Mouse (Mus musculus): ENCODE measurements around the gene Tmem74b. TPM values are rescaled to one million over a fixed set of nuclear protein-coding genes. Genes with fewer than 3 reads are reported as not detected.

Tmem74b gene
- 0.32 and 0.62 TPM in 2 replicates for polyA plus RNA-seq (2014; fragmentation: Nextera tagmentation; extraction: Ambion mirVana)

GRCm38 (mm10) chr2:151701231-151702145, at the start of gene Tmem74b:
Gene Tmem74b (plus strand): TSS chr2:151702008.
- Histone ChIP-seq H3K4me1 (replicated peaks; ENCODE audit: control insufficient read depth, insufficient read depth, low read length) (no peaks in the 10 kb centered on the region; the same call in 1 of the 2 replicates), H3K27me3 (replicated peaks; ENCODE audit: control insufficient read depth, insufficient read depth, low read length) (peaks cover 53% of the 10 kb centered on the region), H3K4me2 (peak within 1 kb of the TSS; percentile 81), H3K4me3 (ENCODE audit: low read depth, low read length) (peak within 1 kb of the TSS; percentile 61), H3K27ac (ENCODE audit: low read depth, low read length) (no peak within 1 kb of the TSS), H3K9ac (ENCODE audit: low read depth, low read length) (peak within 1 kb of the TSS; percentile 34; the same call in 1 of the 2 replicates), H3K36me3 (ENCODE audit: control insufficient read depth, insufficient read depth, low read length) (no peaks in the 10 kb centered on the region), H3K9me3 (ENCODE audit: control insufficient read depth, low read length) (no peaks in the 10 kb centered on the region)
- ATAC-seq (replicated peaks; ENCODE audit: low FRiP score), result no peak
- WGBS, result 7% methylated on average over 25 of the region's 25 CpGs
- no peak for DNase-seq (ENCODE audit: low spot score)

GRCm38 (mm10) chr2:151652053-151652452, 49.8 kb upstream of the Tmem74b start:
- H3K9me3 ChIP-seq (ENCODE audit: control insufficient read depth, low read length), result no peaks in the 10 kb centered on the region
- H3K27ac ChIP-seq (ENCODE audit: low read depth, low read length), result no peak overlapping the region
- WGBS, result 39% methylated on average over 1 of the region's 1 CpGs
- ATAC-seq (replicated peaks; ENCODE audit: low FRiP score), result no peak
- DNase-seq (ENCODE audit: low spot score), result no peak
- H3K9ac ChIP-seq (ENCODE audit: low read depth, low read length), result no peak overlapping the region
- no peaks in the 10 kb centered on the region for H3K4me1 ChIP-seq (replicated peaks; ENCODE audit: control insufficient read depth, insufficient read depth, low read length)
- no peak overlapping the region for H3K4me3 ChIP-seq (ENCODE audit: low read depth, low read length)
- H3K27me3 ChIP-seq (replicated peaks; ENCODE audit: control insufficient read depth, insufficient read depth, low read length), result no peaks in the 10 kb centered on the region
- no peak overlapping the region for H3K4me2 ChIP-seq
- no peaks in the 10 kb centered on the region for H3K36me3 ChIP-seq (ENCODE audit: control insufficient read depth, insufficient read depth, low read length)

GRCm38 (mm10) chr2:151668433-151668832, 33.4 kb upstream of the Tmem74b start, which contains the start of gene Rad21l:
Gene Rad21l (minus strand): TSS chr2:151668533.
- WGBS, result 63% methylated on average over 3 of the region's 3 CpGs
- Histone ChIP-seq H3K27ac (ENCODE audit: low read depth, low read length) (no peak within 1 kb of the TSS), H3K4me1 (replicated peaks; ENCODE audit: control insufficient read depth, insufficient read depth, low read length) (peaks cover 2% of the 10 kb centered on the region; the same call in 1 of the 2 replicates), H3K9ac (ENCODE audit: low read depth, low read length) (no peak within 1 kb of the TSS), H3K27me3 (replicated peaks; ENCODE audit: control insufficient read depth, insufficient read depth, low read length) (peaks cover 5% of the 10 kb centered on the region), H3K4me2 (no peak within 1 kb of the TSS), H3K4me3 (ENCODE audit: low read depth, low read length) (no peak within 1 kb of the TSS), H3K9me3 (ENCODE audit: control insufficient read depth, low read length) (peaks cover 2% of the 10 kb centered on the region; the same call in 1 of the 2 replicates), H3K36me3 (ENCODE audit: control insufficient read depth, insufficient read depth, low read length) (no peaks in the 10 kb centered on the region)
- DNase-seq (ENCODE audit: low spot score), result no peak
- ATAC-seq (replicated peaks; ENCODE audit: low FRiP score), result no peak

- DNase-seq (ENCODE audit: low spot score), result no peak
Observed at GRCm38 (mm10) chr2:151670026-151670967, 31.5 kb upstream of the Tmem74b start.

GRCm38 (mm10) chr2:151670968-151671329, 30.9 kb upstream of the Tmem74b start:
- H3K4me1 ChIP-seq (replicated peaks; ENCODE audit: control insufficient read depth, insufficient read depth, low read length), result peaks cover 2% of the 10 kb centered on the region; the same call in 1 of the 2 replicates
- 78% methylated on average over 1 of the region's 1 CpGs for WGBS
- ATAC-seq (replicated peaks; ENCODE audit: low FRiP score), result no peak

More at GRCm38 (mm10) chr2:151670026-151670967, 31.5 kb upstream of the Tmem74b start:
- 33% methylated on average over 48 of the region's 48 CpGs for WGBS
- no peak overlapping the region for H3K4me2 ChIP-seq
- no peak overlapping the region for H3K9ac ChIP-seq (ENCODE audit: low read depth, low read length)
- H3K4me1 ChIP-seq (replicated peaks; ENCODE audit: control insufficient read depth, insufficient read depth, low read length), result peaks cover 2% of the 10 kb centered on the region; the same call in 1 of the 2 replicates
- peaks cover 5% of the 10 kb centered on the region for H3K27me3 ChIP-seq (replicated peaks; ENCODE audit: control insufficient read depth, insufficient read depth, low read length)
- H3K27ac ChIP-seq (ENCODE audit: low read depth, low read length), result no peak overlapping the region
- no peaks in the 10 kb centered on the region for H3K36me3 ChIP-seq (ENCODE audit: control insufficient read depth, insufficient read depth, low read length)
- H3K4me3 ChIP-seq (ENCODE audit: low read depth, low read length), result no peak overlapping the region
- ATAC-seq (replicated peaks; ENCODE audit: low FRiP score), result peak; percentile 81
- peaks cover 2% of the 10 kb centered on the region; the same call in 1 of the 2 replicates for H3K9me3 ChIP-seq (ENCODE audit: control insufficient read depth, low read length)

GRCm38 (mm10) chr2:151676234-151676633, 25.6 kb upstream of the Tmem74b start:
- H3K4me1 ChIP-seq (replicated peaks; ENCODE audit: control insufficient read depth, insufficient read depth, low read length), result no peaks in the 10 kb centered on the region
- H3K27ac ChIP-seq (ENCODE audit: low read depth, low read length), result no peak overlapping the region
- H3K27me3 ChIP-seq (replicated peaks; ENCODE audit: control insufficient read depth, insufficient read depth, low read length), result no peaks in the 10 kb centered on the region
- H3K36me3 ChIP-seq (ENCODE audit: control insufficient read depth, insufficient read depth, low read length), result no peaks in the 10 kb centered on the region
- no peak overlapping the region for H3K4me3 ChIP-seq (ENCODE audit: low read depth, low read length)
- WGBS, result 52% methylated on average over 2 of the region's 2 CpGs
- no peak overlapping the region for H3K4me2 ChIP-seq
- H3K9me3 ChIP-seq (ENCODE audit: control insufficient read depth, low read length), result no peaks in the 10 kb centered on the region
- ATAC-seq (replicated peaks; ENCODE audit: low FRiP score) (no peak), DNase-seq (ENCODE audit: low spot score) (no peak)
- no peak overlapping the region for H3K9ac ChIP-seq (ENCODE audit: low read depth, low read length)

More at GRCm38 (mm10) chr2:151670968-151671329, 30.9 kb upstream of the Tmem74b start:
- no peak overlapping the region for H3K9ac ChIP-seq (ENCODE audit: low read depth, low read length)
- H3K27ac ChIP-seq (ENCODE audit: low read depth, low read length), result no peak overlapping the region
- H3K36me3 ChIP-seq (ENCODE audit: control insufficient read depth, insufficient read depth, low read length), result no peaks in the 10 kb centered on the region
- no peak overlapping the region for H3K4me2 ChIP-seq
- no peak for DNase-seq (ENCODE audit: low spot score)
- H3K9me3 ChIP-seq (ENCODE audit: control insufficient read depth, low read length), result peaks cover 2% of the 10 kb centered on the region; the same call in 1 of the 2 replicates
- H3K4me3 ChIP-seq (ENCODE audit: low read depth, low read length), result no peak overlapping the region
- H3K27me3 ChIP-seq (replicated peaks; ENCODE audit: control insufficient read depth, insufficient read depth, low read length), result peaks cover 5% of the 10 kb centered on the region

- no peak overlapping the region for H3K27ac ChIP-seq (ENCODE audit: low read depth, low read length)
Observed at GRCm38 (mm10) chr2:151682357-151682756, 19.5 kb upstream of the Tmem74b start.

GRCm38 (mm10) chr2:151682976-151683375, 18.8 kb upstream of the Tmem74b start:
- H3K4me1 ChIP-seq (replicated peaks; ENCODE audit: control insufficient read depth, insufficient read depth, low read length), result no peaks in the 10 kb centered on the region
- H3K27me3 ChIP-seq (replicated peaks; ENCODE audit: control insufficient read depth, insufficient read depth, low read length), result no peaks in the 10 kb centered on the region
- H3K27ac ChIP-seq (ENCODE audit: low read depth, low read length), result no peak overlapping the region
- no peak for ATAC-seq (replicated peaks; ENCODE audit: low FRiP score)
- H3K4me3 ChIP-seq (ENCODE audit: low read depth, low read length), result no peak overlapping the region
- DNase-seq (ENCODE audit: low spot score), result no peak
- H3K36me3 ChIP-seq (ENCODE audit: control insufficient read depth, insufficient read depth, low read length), result no peaks in the 10 kb centered on the region
- no peaks in the 10 kb centered on the region for H3K9me3 ChIP-seq (ENCODE audit: control insufficient read depth, low read length)
- 77% methylated on average over 4 of the region's 4 CpGs for WGBS
- no peak overlapping the region for H3K4me2 ChIP-seq
- H3K9ac ChIP-seq (ENCODE audit: low read depth, low read length), result no peak overlapping the region

More at GRCm38 (mm10) chr2:151682357-151682756, 19.5 kb upstream of the Tmem74b start:
- Histone ChIP-seq H3K4me3 (ENCODE audit: low read depth, low read length) (no peak overlapping the region), H3K4me1 (replicated peaks; ENCODE audit: control insufficient read depth, insufficient read depth, low read length) (no peaks in the 10 kb centered on the region), H3K27me3 (replicated peaks; ENCODE audit: control insufficient read depth, insufficient read depth, low read length) (no peaks in the 10 kb centered on the region), H3K9ac (ENCODE audit: low read depth, low read length) (no peak overlapping the region), H3K4me2 (no peak overlapping the region), H3K9me3 (ENCODE audit: control insufficient read depth, low read length) (no peaks in the 10 kb centered on the region), H3K36me3 (ENCODE audit: control insufficient read depth, insufficient read depth, low read length) (no peaks in the 10 kb centered on the region)
- DNase-seq (ENCODE audit: low spot score) (no peak), ATAC-seq (replicated peaks; ENCODE audit: low FRiP score) (no peak)
- 67% methylated on average over 3 of the region's 3 CpGs for WGBS
